Mouse (Mus musculus): Measurements from ENCODE around the gene Txn1. TPM values are rescaled to one million over a fixed set of nuclear protein-coding genes. Genes with fewer than 3 reads are reported as not detected.

Txn1 gene
- polyA plus RNA-seq, 1 experiment from 2014 or later: 382 TPM

Other genes starting within 250 kb of the Txn1 start
- gene Akap2, start 238.8 kb downstream of the Txn1 start, polyA plus RNA-seq (2015; fragmentation: Nextera tagmentation; extraction: Ambion mirVana): 7.9 and 8.2 TPM in 2 replicates
- 0.08 TPM in 1 of 2 replicates, not detected in the other for gene D630039A03Rik, start 40.1 kb downstream of the Txn1 start, polyA plus RNA-seq (2015; fragmentation: Nextera tagmentation; extraction: Ambion mirVana)
- not detected in 2 replicates for gene Txndc8, start 52.7 kb upstream of the Txn1 start, polyA plus RNA-seq (2015; fragmentation: Nextera tagmentation; extraction: Ambion mirVana)